22 mouse cellular contexts compared by ENCODE assay signal in the genomic region with DNA sequence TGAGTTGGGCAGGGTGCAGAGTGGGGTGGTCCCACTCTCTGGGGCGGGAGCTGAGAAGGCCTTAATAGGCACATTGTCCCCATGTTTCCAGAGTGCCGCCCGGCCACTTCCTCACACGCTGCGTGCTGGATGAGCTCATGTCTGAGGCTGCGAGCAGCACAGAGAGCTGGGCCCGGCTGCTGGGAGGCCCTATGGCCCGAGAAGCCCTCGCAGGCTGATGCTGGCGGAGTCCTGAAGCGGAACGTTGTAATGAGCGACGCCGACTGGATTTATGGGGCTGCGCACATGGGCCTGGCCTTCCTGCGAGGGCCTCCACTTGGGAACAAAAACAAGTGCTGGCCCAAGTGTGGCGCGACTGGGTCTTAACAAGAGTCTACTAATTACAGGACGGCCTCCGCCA.
DNase-seq lines count a peak whose midpoint lies in the region; ATAC-seq and TF ChIP-seq lines count a peak whose summit lies in the region.
"Had no signal": no experiment of that assay in that cellular context is flagged by ENCODE, and none has a peak within 500 bp of the region (broad histone marks: within the 10 kb centered on the region; RNA-seq: fewer than 3 reads in every experiment).

No protein-coding gene starts in this region.

- no peak for TF ChIP-seq CTCF in kidney, adult 2 months (conservative IDR thresholded peaks at IDR 0.05; ENCODE audit: insufficient read depth, insufficient read length, low read depth, low read length)
- no peak for TF ChIP-seq CTCF in E14TG2a.4 (conservative IDR thresholded peaks at IDR 0.05; ENCODE audit: low read length)

- peaks cover 5% of the 10 kb centered on the region; the same call in 1 of the 2 replicates for H3K36me3 ChIP-seq in kidney, embryonic 16.5 days (ENCODE audit: insufficient read depth, low read length)
- no peaks in the 10 kb centered on the region for H3K36me3 ChIP-seq in kidney, adult 2 months (ENCODE audit: control insufficient read depth, insufficient read depth, low read length)
- peaks cover 2% of the 10 kb centered on the region for H3K36me3 ChIP-seq in E14TG2a.4 (ENCODE audit: insufficient read depth, low read length)
- peaks cover 2% of the 10 kb centered on the region; the same call in 1 of the 2 replicates for H3K36me3 ChIP-seq in ES-E14 (ENCODE audit: control insufficient read depth, insufficient read depth, low read length, poor library complexity, severe bottlenecking)
- peaks cover 11% of the 10 kb centered on the region for H3K36me3 ChIP-seq in limb, embryonic 12.5 days
- H3K36me3 ChIP-seq in embryonic facial prominence, embryonic 10.5 days (replicated peaks): peaks cover 15% of the 10 kb centered on the region

- peak overlapping the region; percentile 13; the same call in 1 of the 2 replicates for H3K4me2 ChIP-seq in kidney, embryonic 16.5 days (replicated peaks; ENCODE audit: low read depth, low read length)
- 0 out of 2 replicates have a peak overlapping the region, but pooled peaks have one; percentile 4 for H3K4me2 ChIP-seq in limb, embryonic 12.5 days
- H3K4me2 ChIP-seq: embryonic facial prominence, embryonic 12.5 days; forebrain, embryonic 15.5 days; heart, embryonic 15.5 days; midbrain, embryonic 11.5 days had no signal

- H3K27me3 ChIP-seq in kidney, embryonic 16.5 days (ENCODE audit: insufficient read depth, low read length): peaks cover 4% of the 10 kb centered on the region
- no peaks in the 10 kb centered on the region for H3K27me3 ChIP-seq in kidney, adult 2 months (replicated peaks; ENCODE audit: control insufficient read depth, insufficient read depth, low read length)
- H3K27me3 ChIP-seq in E14TG2a.4 (ENCODE audit: insufficient read depth, low read length): peaks cover 53% of the 10 kb centered on the region
- peaks cover 14% of the 10 kb centered on the region; the same call in 1 of the 2 replicates for H3K27me3 ChIP-seq in limb, embryonic 12.5 days
- no peaks in the 10 kb centered on the region for H3K27me3 ChIP-seq in embryonic facial prominence, embryonic 10.5 days (replicated peaks; ENCODE audit: low read depth, poor library complexity, severe bottlenecking)
- H3K27me3 ChIP-seq: embryonic facial prominence, embryonic 12.5 days; forebrain, embryonic 15.5 days had no signal

- no peak overlapping the region for H3K27ac ChIP-seq in kidney, embryonic 16.5 days (ENCODE audit: low read length)
- H3K27ac ChIP-seq in kidney, adult 2 months (ENCODE audit: insufficient read depth, low read depth, low read length): no peak overlapping the region
- H3K27ac ChIP-seq in ES-E14 (ENCODE audit: insufficient read depth, low read depth, low read length, poor library complexity, severe bottlenecking): no peak overlapping the region
- peak overlapping the region; percentile 91 for H3K27ac ChIP-seq in limb, embryonic 12.5 days
- H3K27ac ChIP-seq in embryonic facial prominence, embryonic 10.5 days (replicated peaks): no peak overlapping the region
- H3K27ac ChIP-seq: embryonic facial prominence, embryonic 12.5 days; forebrain, embryonic 15.5 days; heart, embryonic 15.5 days; hindbrain, embryonic 10.5 days; layer of hippocampus, adult 2 months had no signal

- H3K4me1 ChIP-seq in kidney, embryonic 16.5 days (ENCODE audit: insufficient read depth, low read length): peaks cover 18% of the 10 kb centered on the region; the same call in 1 of the 2 replicates
- H3K4me1 ChIP-seq in kidney, adult 2 months (ENCODE audit: control insufficient read depth, insufficient read depth, low read length): no peaks in the 10 kb centered on the region
- H3K4me1 ChIP-seq in E14TG2a.4 (replicated peaks; ENCODE audit: low read depth, low read length) (peaks cover 22% of the 10 kb centered on the region; the same call in 1 of the 2 replicates), ES-E14 (ENCODE audit: control insufficient read depth in 2 of 2, insufficient read depth in 2 of 2, low read length in 2 of 2, poor library complexity in 1 of 2) (no peaks in the 10 kb centered on the region)
- H3K4me1 ChIP-seq in limb, embryonic 12.5 days (replicated peaks): peaks cover 74% of the 10 kb centered on the region
- H3K4me1 ChIP-seq in embryonic facial prominence, embryonic 10.5 days: peaks cover 39% of the 10 kb centered on the region
- H3K4me1 ChIP-seq: forebrain, embryonic 15.5 days; heart, embryonic 15.5 days had no signal

- 14% methylated on average over 21 of the region's 21 CpGs for WGBS in kidney, embryonic 16.5 days
- WGBS in kidney, adult 2 months: 27% methylated on average over 21 of the region's 21 CpGs
- WGBS in limb, embryonic 12.5 days: 30% methylated on average over 21 of the region's 21 CpGs
- WGBS in embryonic facial prominence, embryonic 10.5 days: 89% methylated on average over 21 of the region's 21 CpGs

- no peaks in the 10 kb centered on the region for H3K9me3 ChIP-seq in kidney, embryonic 16.5 days (ENCODE audit: low read length)
- H3K9me3 ChIP-seq in E14TG2a.4 (ENCODE audit: low read length) (no peaks in the 10 kb centered on the region), ES-E14 (ENCODE audit: control insufficient read depth, insufficient read depth, low read depth, low read length) (no peaks in the 10 kb centered on the region)
- no peaks in the 10 kb centered on the region for H3K9me3 ChIP-seq in limb, embryonic 12.5 days
- no peaks in the 10 kb centered on the region for H3K9me3 ChIP-seq in embryonic facial prominence, embryonic 10.5 days
- H3K9me3 ChIP-seq: embryonic facial prominence, embryonic 12.5 days; forebrain, embryonic 15.5 days; heart, embryonic 15.5 days; hindbrain, embryonic 10.5 days had no signal

- no peak overlapping the region for H3K9ac ChIP-seq in kidney, embryonic 16.5 days (replicated peaks; ENCODE audit: low read length)
- H3K9ac ChIP-seq in ES-E14 (ENCODE audit: insufficient read depth, low read depth, low read length, poor library complexity, severe bottlenecking): 0 out of 2 replicates have a peak overlapping the region, but pooled peaks have one; percentile 25
- H3K9ac ChIP-seq in limb, embryonic 12.5 days (replicated peaks): no peak overlapping the region
- H3K9ac ChIP-seq: embryonic facial prominence, embryonic 12.5 days; forebrain, embryonic 15.5 days; heart, embryonic 15.5 days had no signal

- ATAC-seq in kidney, embryonic 16.5 days (ENCODE audit: low FRiP score, low TSS enrichment): peak; percentile 85
- ATAC-seq in limb, embryonic 12.5 days (ENCODE audit: insufficient number of reproducible peaks, insufficient read depth, low FRiP score, low TSS enrichment, low read depth): peak; percentile 71
- ATAC-seq: forebrain, embryonic 15.5 days; inflammation-experienced regulatory T-cells, adult 6 months had no signal

- no peak for TF ChIP-seq POLR2A in kidney, adult 2 months (IDR thresholded peaks at IDR 0.05; ENCODE audit: low read depth, low read length)

- H3K4me3 ChIP-seq in kidney, embryonic 16.5 days (ENCODE audit: low read length): no peak overlapping the region
- no peak overlapping the region for H3K4me3 ChIP-seq in kidney, adult 2 months (ENCODE audit: insufficient read depth, low read depth, low read length)
- H3K4me3 ChIP-seq in E14TG2a.4 (replicated peaks; ENCODE audit: low read length) (peak overlapping the region; percentile 57), ES-E14 (ENCODE audit: insufficient read depth in 1 of 2, low read depth in 1 of 2, low read length in 2 of 2, poor library complexity in 1 of 2, severe bottlenecking in 1 of 2) (peak overlapping the region; percentile 8 to 31; a peak in 2 of 4 replicates)
- H3K4me3 ChIP-seq in limb, embryonic 12.5 days (replicated peaks): no peak overlapping the region
- H3K4me3 ChIP-seq in embryonic facial prominence, embryonic 10.5 days: no peak overlapping the region
- H3K4me3 ChIP-seq: embryonic facial prominence, embryonic 12.5 days; forebrain, embryonic 15.5 days; heart, embryonic 15.5 days; hindbrain, embryonic 10.5 days; layer of hippocampus, adult 2 months had no signal

- DNase-seq in kidney, adult 2 months: no peak
- DNase-seq in ES-E14 (ENCODE audit: low read depth, low spot score): no peak
- DNase-seq in embryonic facial prominence, embryonic 10.5 days (ENCODE audit: low spot score): no peak
- DNase-seq in cerebellum, postnatal 4 days (ENCODE audit: low spot score in 2 of 2): no peak
- DNase-seq: adrenal gland, postnatal 10 days; cerebellum, adult 11-12 months; cerebellum, postnatal 25 days; heart, adult 18-20 months; liver; lung, adult 18-20 months; lung, postnatal 4 days; spleen, adult 18-20 months had no signal

- in situ Hi-C loops in ES-E14 (cut with MboI; ENCODE audit: low sequenced_read_pairs in 2 of 2, unreplicated experiment in 2 of 2): no loop called here

TF ChIP-seq in ES-E14, 5 proteins besides CTCF, POLR2A, EP300 and RAD21:
- TF ChIP-seq MAFK (IDR thresholded peaks at IDR 0.05; ENCODE audit: insufficient read depth, low read depth, low read length) (no peak), ZC3H11A (IDR thresholded peaks at IDR 0.05; ENCODE audit: borderline replicate concordance, low read depth, low read length) (no peak), CHD2 (IDR thresholded peaks at IDR 0.05; ENCODE audit: low read depth, low read length) (no peak), HCFC1 (IDR thresholded peaks at IDR 0.05; ENCODE audit: borderline replicate concordance, insufficient read depth, low read length) (no peak), ZNF384 (IDR thresholded peaks at IDR 0.05; ENCODE audit: low read depth, low read length) (no peak)

Comparison
In these comparisons a context has a peak if more than half of its experiments do, and no peak if none do; other contexts are left out.
1. H3K4me3 ChIP-seq: peak in E14TG2a.4 (single experiment) and ES-E14 (2 of 2); none in kidney, embryonic 16.5 days (single experiment), kidney, adult 2 months (single experiment), limb, embryonic 12.5 days (single experiment) and embryonic facial prominence, embryonic 10.5 days (single experiment).